Mouse (Mus musculus) forebrain, embryonic 14.5 days (tissue): ENCODE data around the gene Fas. TPM values are rescaled to one million over a fixed set of nuclear protein-coding genes. Genes with fewer than 3 reads are reported as not detected.
A peak's percentile ranks its signal among the peaks of the same experiment; 100 is the strongest.

Experiments used
- ATAC-seq: fragments of 200-750 bp; cut with Nextera tagmentation; 2 replicates; pipeline ENCODE4 v1.8.0; 2017; ENCODE audit warnings: mild to moderate bottlenecking, moderate library complexity
- DNase-seq: peaks from one replicate; pipeline ENCODE4 v3.0.0-alpha.2; 2015; ENCODE audit warnings: low spot score
- H3K27ac ChIP-seq: fragments of 300-500 bp; sonication (generic); 2 replicates; pipeline ENCODE4 v1.5.1; 2014; ENCODE audit warnings: low read depth, mild to moderate bottlenecking, control low read depth, low read length, moderate library complexity
- H3K27me3 ChIP-seq: fragments of 300-500 bp; sonication (generic); replicated peaks from 2 replicates; pipeline ENCODE4 v1.6.1; 2014; ENCODE audit warnings: low read length, control low read depth, mixed read lengths; ENCODE audit not compliant: control insufficient read depth, insufficient read depth
- H3K36me3 ChIP-seq: fragments of 300-500 bp; sonication (generic); 2 replicates; pipeline ENCODE4 v1.6.1; 2014; ENCODE audit warnings: low read length, control low read depth; ENCODE audit not compliant: control insufficient read depth, insufficient read depth
- H3K4me1 ChIP-seq: fragments of 300-500 bp; sonication (generic); 2 replicates; pipeline ENCODE4 v1.6.1; 2014; ENCODE audit warnings: antibody characterized with exemption, low read length, control low read depth; ENCODE audit not compliant: control insufficient read depth, insufficient read depth
- H3K4me2 ChIP-seq: fragments of 300-500 bp; sonication (generic); 2 replicates; pipeline ENCODE4 v1.6.1; 2014; ENCODE audit warnings: mild to moderate bottlenecking, control low read depth, low read length
- H3K4me3 ChIP-seq: fragments of 300-500 bp; sonication (generic); 2 replicates; pipeline ENCODE4 v1.5.1; 2014; ENCODE audit warnings: low read depth, low read length, control low read depth
- H3K9ac ChIP-seq: fragments of 300-500 bp; sonication (generic); 2 replicates; pipeline ENCODE4 v1.6.1; 2014; ENCODE audit warnings: mild to moderate bottlenecking, low read length, control low read depth, moderate library complexity
- H3K9me3 ChIP-seq: fragments of 300-500 bp; sonication (generic); replicated peaks from 2 replicates; pipeline ENCODE4 v1.6.1; 2016; ENCODE audit warnings: low read length, control low read depth, mixed read lengths; ENCODE audit not compliant: control insufficient read depth
- WGBS: fragments of 180-500 bp; shearing (Covaris S2); extraction: QIAGEN DNeasy Blood & Tissue Kit; methylation state at CpG from one replicate; pipeline ENCODE4 v1.1.7; 2014; 5-methylcytosine and 5-hydroxymethylcytosine counted together
- polyA plus RNA-seq: library from polyadenylated mRNA; unstranded; fragments of >200 nt; fragmentation: Nextera tagmentation; extraction: Ambion mirVana; gene quantifications from 2 replicates; pipeline ENCODE4 v1.2.1, GENCODE M21; 2014

The Fas gene
- polyA plus RNA-seq, 1 experiment from 2014 or later, result 0.28 TPM

- Histone ChIP-seq H3K27me3 (no peaks in the 10 kb centered on the region), H3K27ac (no peak overlapping the region)
Measured at GRCm38 (mm10) chr19:34290872-34291341, 441 bp downstream of the Fas start.

DNA sequence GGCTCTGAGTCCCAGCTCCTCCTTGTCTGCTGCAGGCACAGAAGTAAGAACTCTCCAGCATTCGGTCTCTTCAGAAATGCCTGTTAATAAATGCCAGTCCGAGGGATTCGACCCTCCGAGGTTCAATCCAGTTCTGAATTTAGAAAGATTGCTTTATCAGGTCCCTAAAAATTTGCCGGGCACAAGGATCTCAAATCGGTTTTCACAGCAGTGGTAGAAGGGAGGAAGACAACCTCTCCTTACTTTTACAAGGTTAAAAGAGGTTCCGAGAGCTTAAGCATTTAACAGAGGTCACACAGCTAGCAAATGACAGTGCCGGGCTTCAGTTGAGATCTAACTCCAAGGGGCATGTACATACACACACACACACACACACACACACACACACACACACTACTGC is 913 bp downstream of the Fas start:
- ATAC-seq (no peak), DNase-seq (no peak)
- Histone ChIP-seq H3K9ac (no peak overlapping the region), H3K9me3 (no peaks in the 10 kb centered on the region), H3K4me3 (no peak overlapping the region), H3K27me3 (no peaks in the 10 kb centered on the region), H3K36me3 (no peaks in the 10 kb centered on the region), H3K4me1 (peaks cover 8% of the 10 kb centered on the region; the same call in 1 of the 2 replicates), H3K27ac (no peak overlapping the region), H3K4me2 (no peak overlapping the region; the same call in 1 of the 2 replicates)
- WGBS, result 78% methylated on average over 8 of the region's 8 CpGs

More at GRCm38 (mm10) chr19:34290872-34291341, 441 bp downstream of the Fas start:
- ATAC-seq, result peak; percentile 49
- Histone ChIP-seq H3K4me2 (peak overlapping the region; percentile 71), H3K9me3 (no peaks in the 10 kb centered on the region), H3K36me3 (no peaks in the 10 kb centered on the region), H3K9ac (peak overlapping the region; percentile 50), H3K4me1 (peaks cover 8% of the 10 kb centered on the region; the same call in 1 of the 2 replicates), H3K4me3 (peak overlapping the region; percentile 34)
- DNase-seq, result no peak
- 21% methylated on average over 15 of the region's 15 CpGs for WGBS

DNA sequence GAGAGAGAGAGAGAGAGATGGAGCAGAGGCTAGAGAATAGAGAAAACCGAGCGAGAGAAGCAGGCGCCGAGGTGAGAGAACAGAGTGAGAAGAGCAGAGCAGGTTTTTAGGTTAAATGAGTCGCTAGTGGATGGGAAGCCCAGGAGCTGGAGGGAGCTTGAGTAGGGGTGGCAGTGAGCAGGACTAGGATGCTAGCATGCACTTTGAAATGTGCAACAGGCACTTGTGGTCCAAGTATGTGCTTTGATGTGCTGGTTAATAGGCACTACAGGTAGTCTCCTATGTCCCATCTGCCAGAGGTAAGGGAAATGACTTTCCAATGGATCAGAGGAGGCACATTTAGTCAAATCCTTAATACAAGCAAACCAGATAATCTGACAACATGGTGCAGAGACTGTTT is 1.5 kb downstream of the Fas start:
- Histone ChIP-seq H3K27ac (no peak overlapping the region), H3K4me3 (no peak overlapping the region), H3K36me3 (no peaks in the 10 kb centered on the region), H3K4me1 (peaks cover 8% of the 10 kb centered on the region; the same call in 1 of the 2 replicates), H3K4me2 (no peak overlapping the region), H3K9me3 (no peaks in the 10 kb centered on the region), H3K27me3 (no peaks in the 10 kb centered on the region), H3K9ac (no peak overlapping the region)
- ATAC-seq, result no peak
- WGBS, result 77% methylated on average over 5 of the region's 5 CpGs
- DNase-seq, result no peak

GRCm38 (mm10) chr19:34292701-34293100 is 2.2 kb downstream of the Fas start:
- Histone ChIP-seq H3K27ac (no peak overlapping the region), H3K27me3 (no peaks in the 10 kb centered on the region), H3K4me2 (no peak overlapping the region), H3K4me1 (peaks cover 8% of the 10 kb centered on the region; the same call in 1 of the 2 replicates), H3K9me3 (no peaks in the 10 kb centered on the region), H3K9ac (no peak overlapping the region), H3K36me3 (no peaks in the 10 kb centered on the region), H3K4me3 (no peak overlapping the region)
- ATAC-seq (no peak), DNase-seq (no peak)
- 83% methylated on average over 2 of the region's 2 CpGs for WGBS

GRCm38 (mm10) chr19:34293376-34293947 is 3.0 kb downstream of the Fas start:
- H3K27ac ChIP-seq, result no peak overlapping the region
- ATAC-seq, result no peak
- 73% methylated on average over 3 of the region's 3 CpGs for WGBS
- no peaks in the 10 kb centered on the region for H3K36me3 ChIP-seq
- no peak overlapping the region for H3K4me3 ChIP-seq
- H3K27me3 ChIP-seq, result no peaks in the 10 kb centered on the region
- H3K9me3 ChIP-seq, result no peaks in the 10 kb centered on the region
- H3K4me1 ChIP-seq, result peaks cover 8% of the 10 kb centered on the region; the same call in 1 of the 2 replicates
- H3K4me2 ChIP-seq, result no peak overlapping the region
- H3K9ac ChIP-seq, result no peak overlapping the region
- DNase-seq, result no peak

DNA sequence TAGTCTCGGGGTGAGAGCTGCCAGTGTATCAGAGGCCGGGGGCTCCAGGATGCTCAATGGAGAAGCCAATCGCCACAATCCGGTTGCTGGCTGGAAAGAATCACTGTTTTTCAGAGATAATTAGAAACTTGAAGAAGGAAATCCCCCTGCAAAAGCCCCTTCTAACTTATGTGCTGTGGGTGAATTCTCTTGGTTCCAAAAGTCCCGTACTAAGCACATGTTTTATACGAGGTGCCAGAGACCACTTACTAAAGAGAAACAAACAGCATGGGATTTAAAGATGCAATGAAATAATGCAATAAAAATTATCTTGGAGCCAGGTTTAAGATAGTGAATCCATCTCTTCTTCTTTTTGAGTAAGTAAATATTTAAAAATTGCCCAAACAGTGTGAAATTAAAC is 5.0 kb downstream of the Fas start:
- DNase-seq (no peak), ATAC-seq (no peak)
- Histone ChIP-seq H3K9ac (no peak overlapping the region), H3K4me3 (no peak overlapping the region), H3K36me3 (no peaks in the 10 kb centered on the region), H3K9me3 (no peaks in the 10 kb centered on the region), H3K27ac (no peak overlapping the region), H3K4me2 (no peak overlapping the region), H3K4me1 (peaks cover 5% of the 10 kb centered on the region; the same call in 1 of the 2 replicates), H3K27me3 (no peaks in the 10 kb centered on the region)
- WGBS, result 77% methylated on average over 6 of the region's 6 CpGs

- Histone ChIP-seq H3K4me3 (no peak overlapping the region), H3K36me3 (no peaks in the 10 kb centered on the region), H3K4me1 (no peaks in the 10 kb centered on the region), H3K4me2 (no peak overlapping the region), H3K27me3 (no peaks in the 10 kb centered on the region), H3K9me3 (no peaks in the 10 kb centered on the region), H3K9ac (no peak overlapping the region), H3K27ac (no peak overlapping the region)
- no peak for DNase-seq
- ATAC-seq, result no peak
- 78% methylated on average over 1 of the region's 1 CpGs for WGBS
Measured at GRCm38 (mm10) chr19:34298531-34298930, 8.1 kb downstream of the Fas start.

DNA sequence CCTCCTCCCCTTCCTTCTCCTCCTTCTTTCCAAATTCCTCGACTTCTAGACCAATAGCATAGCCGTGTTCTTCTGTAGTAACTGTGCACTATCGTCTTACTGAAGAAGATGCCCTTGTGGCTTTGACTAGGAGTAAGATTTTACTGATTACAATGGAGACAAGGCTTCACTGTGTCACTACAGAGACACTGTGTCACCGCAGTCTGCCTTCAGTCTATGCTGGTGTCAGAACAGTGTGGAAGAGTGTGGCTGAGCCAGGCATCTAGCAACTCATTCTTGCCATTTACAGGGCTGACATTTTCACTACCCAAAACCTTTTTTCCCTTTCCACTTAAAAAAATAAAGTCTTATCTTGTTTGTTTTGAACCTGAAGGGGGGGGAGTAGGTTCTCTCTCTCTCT is 8.8 kb downstream of the Fas start:
- DNase-seq (no peak), ATAC-seq (no peak)
- no peaks in the 10 kb centered on the region for H3K36me3 ChIP-seq
- H3K9me3 ChIP-seq, result no peaks in the 10 kb centered on the region
- no peak overlapping the region for H3K27ac ChIP-seq
- H3K4me3 ChIP-seq, result no peak overlapping the region
- H3K27me3 ChIP-seq, result no peaks in the 10 kb centered on the region
- H3K4me2 ChIP-seq, result no peak overlapping the region
- H3K4me1 ChIP-seq, result no peaks in the 10 kb centered on the region
- 84% methylated on average over 4 of the region's 4 CpGs for WGBS
- H3K9ac ChIP-seq, result no peak overlapping the region

DNA sequence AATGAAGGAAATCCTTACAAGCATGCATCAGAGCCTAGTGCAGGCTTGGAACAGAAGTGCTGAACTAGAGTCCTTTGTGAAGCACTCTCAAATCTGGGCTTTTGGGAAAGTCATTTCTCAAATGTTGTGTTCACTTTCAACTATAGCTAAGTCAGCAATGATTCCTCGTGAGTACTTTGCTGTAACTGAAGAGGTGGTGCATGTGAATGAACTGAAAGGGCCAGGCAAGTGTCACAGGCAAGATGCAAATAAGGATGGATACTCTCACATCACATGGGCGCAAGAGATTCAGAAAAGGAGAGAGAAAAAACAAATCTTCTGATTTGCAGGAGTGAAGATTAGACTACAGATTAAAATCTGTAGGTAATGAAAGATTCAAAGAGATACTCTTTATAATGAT is 10.0 kb downstream of the Fas start:
- WGBS, result 81% methylated on average over 2 of the region's 2 CpGs
- no peaks in the 10 kb centered on the region for H3K9me3 ChIP-seq
- H3K27ac ChIP-seq, result no peak overlapping the region
- H3K4me2 ChIP-seq, result no peak overlapping the region
- H3K4me1 ChIP-seq, result no peaks in the 10 kb centered on the region
- no peaks in the 10 kb centered on the region for H3K36me3 ChIP-seq
- H3K27me3 ChIP-seq, result no peaks in the 10 kb centered on the region
- no peak overlapping the region for H3K4me3 ChIP-seq
- DNase-seq, result no peak
- H3K9ac ChIP-seq, result no peak overlapping the region
- no peak for ATAC-seq
